Mouse (Mus musculus) brain, adult 2 months (tissue): ENCODE data around the gene Adgrg5.

Source experiments
- DNase-seq: peaks from one replicate; pipeline ENCODE4 v3.0.0; 2011; ENCODE audit warnings: low read depth, low spot score

Gene Adgrg5

DNA sequence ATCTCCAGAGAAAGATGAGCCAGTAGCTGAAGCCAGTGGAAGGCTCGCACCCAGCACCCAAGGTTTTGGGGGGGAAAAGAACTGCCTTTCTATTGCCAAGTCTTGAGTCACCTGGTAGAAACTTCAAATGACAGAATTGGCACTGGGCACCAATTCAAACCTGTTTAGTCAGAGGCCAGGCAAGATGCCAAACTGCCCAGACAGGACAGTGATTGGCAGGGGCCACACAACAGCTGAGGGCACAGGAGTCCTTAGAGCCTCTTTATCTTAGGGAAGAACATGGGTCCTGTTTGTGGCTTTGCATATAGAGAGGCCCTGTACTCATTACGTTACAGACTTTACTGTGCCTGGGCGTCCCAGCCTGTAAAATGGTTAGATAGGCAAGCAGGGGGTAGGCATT, 44.1 kb downstream of the Adgrg5 start:
- peak; percentile 40 for DNase-seq

- no peak for DNase-seq
Observed at GRCm38 (mm10) chr8:94973270-94973669, 49.8 kb downstream of the Adgrg5 start.

DNA sequence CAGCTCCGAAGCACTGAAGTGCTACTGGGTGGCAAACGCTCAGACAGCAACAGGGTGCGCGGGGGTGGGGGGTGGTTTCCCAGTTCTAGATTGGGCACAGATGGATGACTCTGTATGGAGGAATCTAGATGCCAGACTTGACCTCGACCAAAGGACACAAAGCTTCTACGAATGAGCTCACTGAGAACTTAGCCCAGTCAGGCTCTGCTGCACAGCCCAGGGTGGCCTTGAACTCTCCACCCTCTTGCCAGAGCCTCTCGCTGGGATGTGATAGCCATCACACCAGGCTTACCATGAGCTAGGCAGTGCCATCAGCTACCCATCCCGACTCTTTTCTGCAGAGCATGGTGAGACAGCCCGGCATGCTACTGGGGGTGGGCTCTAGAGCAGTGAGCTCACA, 50.3 kb downstream of the Adgrg5 start:
- no peak for DNase-seq

DNA sequence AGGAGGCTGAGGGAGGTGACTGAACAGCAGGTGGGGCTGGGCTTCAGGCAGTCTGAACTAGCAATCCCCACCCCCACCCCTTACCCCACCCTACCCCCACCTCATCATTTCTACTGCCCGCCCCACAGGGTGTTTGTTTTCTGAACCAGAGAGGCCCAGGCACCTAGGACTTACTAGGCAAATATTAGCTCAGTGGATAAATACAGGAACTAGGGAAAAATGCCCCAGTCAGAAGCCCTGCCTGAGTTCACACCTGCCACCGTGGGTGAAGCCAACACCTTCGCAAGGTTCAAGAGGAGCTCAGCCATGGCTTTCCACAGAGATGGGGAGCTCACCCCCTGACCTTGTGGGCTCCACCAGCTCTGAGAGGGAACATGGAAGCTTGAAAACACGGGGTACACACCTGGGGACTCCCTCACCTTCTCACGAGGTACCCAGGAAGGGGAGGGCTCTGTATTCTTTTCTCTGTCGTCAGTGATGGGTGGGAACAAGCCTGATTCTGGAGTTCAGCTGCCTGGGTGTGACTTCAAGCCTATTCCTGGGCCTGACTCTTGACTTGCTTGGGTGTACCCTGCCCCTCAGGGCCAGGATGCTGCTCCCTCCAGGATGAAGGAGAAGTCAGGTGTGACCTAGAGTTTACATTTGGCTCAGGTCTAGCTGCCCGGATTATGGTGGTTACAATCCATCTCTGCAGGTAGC, 51.1 kb downstream of the Adgrg5 start, which contains the start of gene Adgrg1:
Gene Adgrg1 (plus strand): TSS at position 285 of the 699 bp plus-strand sequence.
- DNase-seq, result no peak

DNA sequence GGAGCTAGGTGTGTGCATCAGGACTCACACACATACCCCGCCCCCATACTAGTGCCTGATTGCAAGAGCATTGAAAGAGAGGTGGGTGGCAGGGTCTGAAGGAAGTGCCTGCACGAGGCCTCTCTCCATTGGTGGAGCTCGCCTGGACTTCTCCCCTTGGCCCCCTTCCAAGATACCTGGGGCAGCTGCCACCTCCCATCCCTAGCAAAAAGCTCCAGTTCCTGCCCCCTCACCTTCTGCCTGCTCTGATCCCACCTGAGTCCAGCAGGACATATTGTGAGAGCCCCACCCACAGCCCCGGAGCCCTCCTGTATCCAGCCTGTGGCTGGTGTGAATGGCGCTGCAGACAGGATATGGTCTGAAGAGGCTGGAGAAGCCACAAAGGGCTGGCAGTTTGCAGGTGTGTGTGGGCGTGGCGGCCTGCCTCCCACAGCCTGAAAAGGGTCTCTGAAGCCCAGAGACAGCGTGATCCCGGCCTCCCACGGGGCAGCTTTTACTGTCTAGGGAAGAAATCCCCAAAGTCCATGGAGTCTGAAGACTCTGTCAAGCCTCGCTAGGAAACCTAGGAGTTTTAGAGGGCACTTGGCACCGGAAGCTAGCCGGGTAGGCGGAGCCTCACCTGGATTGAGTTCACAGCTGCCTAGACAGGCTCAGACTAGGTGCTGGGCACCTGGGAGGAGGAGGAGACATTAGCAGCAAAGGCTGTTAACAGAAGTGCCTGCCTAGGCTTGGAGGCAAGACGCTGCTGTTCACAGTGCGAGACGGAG, 53.3 kb downstream of the Adgrg5 start:
- no peak for DNase-seq

GRCm38 (mm10) chr8:94978131-94978530, 54.6 kb downstream of the Adgrg5 start:
- peak; percentile 42 for DNase-seq

DNA sequence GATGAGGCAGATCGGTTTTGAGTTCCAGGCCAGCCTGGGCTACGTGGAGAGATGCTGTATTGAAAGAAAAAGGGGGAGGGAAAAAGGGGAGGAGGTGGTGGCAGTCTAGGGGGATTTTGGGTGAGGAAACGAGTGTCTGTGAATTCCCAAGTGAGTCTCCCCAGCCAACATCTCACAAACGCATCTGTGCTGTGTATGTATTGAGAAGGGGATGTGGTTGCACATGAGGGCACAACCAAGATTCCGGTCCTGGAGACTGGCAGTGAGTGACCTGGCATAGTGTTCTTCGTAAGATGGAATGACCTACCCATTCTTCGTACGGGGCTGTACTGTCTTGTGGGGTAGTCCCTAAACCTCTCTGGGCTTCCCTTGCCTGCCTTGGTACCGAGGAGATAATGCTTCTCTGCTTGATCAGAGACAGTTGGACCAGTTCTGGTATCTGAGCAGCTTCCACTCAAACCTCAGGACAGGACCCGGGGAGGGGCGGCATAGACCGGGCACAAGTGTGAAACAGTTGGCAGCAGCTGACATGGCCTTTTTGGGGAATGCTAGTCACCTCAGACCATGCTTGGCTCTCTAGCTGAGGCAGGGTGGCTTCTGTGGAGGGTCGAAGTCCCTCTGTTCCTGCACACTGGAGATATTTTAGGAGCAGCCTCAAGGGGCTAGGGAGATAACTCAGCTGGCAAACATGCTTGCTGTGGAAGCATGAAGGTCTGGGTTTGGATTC, 55.3 kb downstream of the Adgrg5 start:
- DNase-seq, result no peak

- DNase-seq, result no peak
Observed at GRCm38 (mm10) chr8:94980176-94980575, 56.7 kb downstream of the Adgrg5 start.

DNA sequence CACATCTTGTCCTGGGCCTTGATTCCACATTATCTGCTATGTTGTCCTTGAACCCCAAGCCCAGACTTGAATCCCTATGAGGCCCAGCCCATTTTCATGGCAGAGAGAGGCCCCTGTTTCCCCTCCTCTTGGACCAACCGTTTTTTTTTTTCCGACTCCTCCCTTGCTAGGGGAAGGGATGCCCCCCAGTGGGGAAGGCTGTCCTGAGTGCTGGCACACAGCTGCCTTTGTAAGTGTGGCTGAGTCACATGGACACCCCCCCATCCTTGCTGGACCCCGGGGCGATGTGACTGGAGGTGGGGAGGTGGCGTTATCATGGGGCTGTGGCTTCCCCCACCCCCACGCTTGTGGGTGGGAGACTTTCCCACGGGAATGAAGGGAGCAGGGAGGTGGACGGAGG, 57.5 kb downstream of the Adgrg5 start:
- no peak for DNase-seq

GRCm38 (mm10) chr8:94981848-94982247, 58.4 kb downstream of the Adgrg5 start:
- peak; percentile 40 for DNase-seq

- no peak for DNase-seq
Observed at GRCm38 (mm10) chr8:94983146-94983545, 59.7 kb downstream of the Adgrg5 start.

DNA sequence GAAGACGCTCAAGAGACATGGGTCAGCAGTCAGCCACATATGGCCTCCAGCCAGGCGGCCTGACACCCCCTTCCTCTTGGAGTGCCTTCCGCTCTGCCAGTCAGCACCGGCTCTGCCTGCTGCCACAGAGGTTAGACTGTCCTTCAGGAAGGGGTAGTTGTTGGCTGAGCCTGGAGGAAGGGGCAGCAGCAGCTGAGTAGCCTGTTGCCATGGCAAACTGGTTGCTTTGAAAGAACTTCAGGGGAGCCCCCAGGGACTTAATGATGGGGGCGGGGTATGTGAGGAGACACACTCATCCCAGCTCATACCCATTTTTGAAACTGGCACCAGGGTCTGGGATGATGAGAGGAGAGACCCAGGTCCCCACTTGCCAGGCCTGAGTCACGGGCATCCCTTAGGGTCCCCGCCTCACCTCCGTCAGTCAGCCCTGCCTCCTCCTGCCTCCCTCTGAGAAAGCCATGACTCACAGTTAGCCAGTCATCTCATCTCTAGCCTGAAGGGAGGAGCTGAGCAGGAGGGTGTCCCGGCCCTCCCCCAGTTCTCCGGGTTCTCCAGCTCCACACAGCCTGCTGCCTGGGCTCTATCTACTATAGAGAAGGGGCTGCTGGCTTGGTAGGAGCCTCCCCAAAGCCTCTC, 60.5 kb downstream of the Adgrg5 start:
- DNase-seq, result peak; percentile 91

DNA sequence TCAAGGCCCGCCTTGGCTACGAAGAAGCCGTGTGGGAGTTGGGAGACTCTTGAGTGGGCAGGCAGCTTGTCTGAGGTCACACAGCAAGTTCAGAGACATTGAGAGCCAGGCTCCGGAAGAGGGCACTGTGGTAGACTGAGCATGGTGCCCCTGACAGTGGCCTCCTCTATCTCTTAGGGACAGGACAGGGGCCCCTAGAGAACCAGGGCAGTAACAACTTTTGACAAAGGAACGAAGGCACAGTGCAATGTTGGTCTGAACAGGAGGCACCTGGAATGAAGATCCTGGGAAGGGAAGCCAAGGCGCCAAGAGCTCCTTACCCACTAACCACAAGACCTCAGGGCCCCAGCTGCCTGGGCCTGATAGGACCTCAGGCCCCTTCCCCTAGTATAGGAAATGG, 61.5 kb downstream of the Adgrg5 start:
- peak; percentile 55 for DNase-seq

GRCm38 (mm10) chr8:94986676-94987075, 63.2 kb downstream of the Adgrg5 start:
- DNase-seq, result peak; percentile 81

- no peak for DNase-seq
Observed at GRCm38 (mm10) chr8:94987553-94987952, 64.1 kb downstream of the Adgrg5 start.

DNA sequence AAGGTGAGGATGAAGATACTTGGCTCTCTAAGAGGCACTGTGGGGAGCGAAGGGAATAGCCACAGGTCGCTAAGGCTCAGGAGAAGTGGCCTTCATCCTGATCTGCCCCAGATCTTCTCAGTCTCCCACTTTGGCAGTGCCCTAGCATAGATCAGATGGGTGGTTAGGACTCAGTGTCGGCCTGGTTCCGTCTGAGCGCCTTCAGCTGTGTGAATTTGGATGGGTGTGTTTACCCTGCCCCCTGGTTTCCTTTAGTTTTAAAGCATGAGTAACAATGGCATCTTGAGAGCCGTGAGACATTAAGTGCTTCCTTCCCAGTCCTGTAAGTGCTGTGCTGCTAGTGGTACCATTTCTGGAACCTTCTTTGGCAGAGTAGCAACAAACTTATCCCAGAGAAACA, 65.1 kb downstream of the Adgrg5 start:
- no peak for DNase-seq

DNA sequence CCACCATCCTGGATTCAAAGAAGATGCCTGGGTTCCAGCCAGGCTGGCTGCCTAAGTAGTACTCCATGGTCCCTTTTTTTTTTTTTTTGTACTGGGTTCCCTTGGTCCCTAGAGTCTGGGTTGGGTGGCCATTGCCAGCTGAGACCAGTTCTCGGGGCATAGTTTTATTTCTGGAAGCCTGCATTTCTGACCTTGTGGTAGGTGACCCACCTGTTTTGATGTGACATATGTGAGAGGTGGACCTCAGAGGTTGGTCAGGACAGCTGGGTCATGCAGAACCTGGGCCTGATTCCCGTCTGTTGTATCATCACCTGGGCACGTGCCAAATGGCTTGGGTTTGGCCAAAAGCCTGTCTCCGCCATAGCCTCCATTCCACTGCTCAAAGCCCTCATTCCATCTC, 66.2 kb downstream of the Adgrg5 start:
- DNase-seq, result peak; percentile 72

GRCm38 (mm10) chr8:94990598-94991453, 67.3 kb downstream of the Adgrg5 start:
- DNase-seq, result no peak

- DNase-seq, result no peak
Observed at GRCm38 (mm10) chr8:94991454-94991994, 68.0 kb downstream of the Adgrg5 start.

DNA sequence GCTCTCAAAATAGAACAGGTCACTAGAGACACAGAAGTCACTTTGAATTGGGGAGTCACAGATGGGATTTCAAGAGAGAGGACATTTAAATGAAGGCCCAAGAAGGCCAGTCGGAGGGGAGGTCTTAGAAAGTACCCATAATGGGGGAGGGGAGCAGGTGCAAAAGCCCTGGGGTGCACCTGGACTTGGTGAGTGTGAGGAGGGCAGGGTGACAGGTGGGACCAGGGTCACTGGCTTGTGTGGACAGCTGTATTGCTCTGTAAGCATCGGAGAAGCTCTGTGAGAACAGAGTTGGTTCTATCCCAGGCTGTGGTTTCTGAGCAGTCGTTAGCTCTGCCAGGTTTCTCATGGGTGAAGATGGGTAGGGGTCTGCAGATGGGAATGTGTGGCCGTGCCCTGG, 68.5 kb downstream of the Adgrg5 start:
- no peak for DNase-seq

- peak; percentile 78 for DNase-seq
Observed at GRCm38 (mm10) chr8:94992534-94992933, 69.0 kb downstream of the Adgrg5 start.
